Mouse (Mus musculus): ENCODE results near the gene Samd4b. TPM values are rescaled to one million over a fixed set of nuclear protein-coding genes. Genes with fewer than 3 reads are reported as not detected.

Samd4b gene
- polyA plus RNA-seq, 1 experiment from 2014 or later, result 40.7 TPM

DNA sequence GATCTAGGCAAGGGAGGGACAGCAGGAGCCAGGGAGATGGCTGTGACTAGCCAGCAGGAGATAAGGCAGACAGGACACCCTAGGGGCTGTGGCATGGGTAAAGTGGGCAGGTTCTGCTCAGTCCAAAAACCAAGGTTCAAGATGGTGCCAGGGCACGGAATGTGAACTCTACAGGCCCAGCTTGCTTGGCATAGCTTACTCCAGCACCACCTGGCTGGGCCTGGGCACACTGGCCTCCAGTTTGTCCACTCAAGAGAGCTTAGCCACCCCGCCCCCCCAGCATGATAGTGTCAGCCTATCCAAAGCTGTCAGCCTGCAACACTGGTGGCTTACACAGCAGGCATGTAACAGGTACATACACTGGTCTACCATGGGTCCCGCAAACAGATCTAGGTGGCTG is 24.7 kb downstream of the Samd4b start:
- Histone ChIP-seq H3K27me3 (ENCODE audit: control insufficient read depth, insufficient read depth, low read length) (no peaks in the 10 kb centered on the region), H3K4me3 (ENCODE audit: low read depth, low read length) (no peak overlapping the region), H3K9ac (ENCODE audit: low read length) (no peak overlapping the region), H3K4me1 (replicated peaks; ENCODE audit: control insufficient read depth, insufficient read depth, low read length) (0 out of 2 replicates have a peak, but pooled peaks cover 2% of the 10 kb centered on the region), H3K9me3 (ENCODE audit: control insufficient read depth, low read length) (no peaks in the 10 kb centered on the region), H3K4me2 (ENCODE audit: low read depth, low read length, severe bottlenecking) (no peak overlapping the region), H3K36me3 (ENCODE audit: control insufficient read depth, insufficient read depth, low read length) (no peaks in the 10 kb centered on the region; the same call in 1 of the 2 replicates), H3K27ac (ENCODE audit: low read depth, low read length) (no peak overlapping the region)
- WGBS, result 97% methylated on average over 3 of the region's 3 CpGs
- DNase-seq (ENCODE audit: low spot score), result no peak
- ATAC-seq (replicated peaks; ENCODE audit: low FRiP score), result no peak

DNA sequence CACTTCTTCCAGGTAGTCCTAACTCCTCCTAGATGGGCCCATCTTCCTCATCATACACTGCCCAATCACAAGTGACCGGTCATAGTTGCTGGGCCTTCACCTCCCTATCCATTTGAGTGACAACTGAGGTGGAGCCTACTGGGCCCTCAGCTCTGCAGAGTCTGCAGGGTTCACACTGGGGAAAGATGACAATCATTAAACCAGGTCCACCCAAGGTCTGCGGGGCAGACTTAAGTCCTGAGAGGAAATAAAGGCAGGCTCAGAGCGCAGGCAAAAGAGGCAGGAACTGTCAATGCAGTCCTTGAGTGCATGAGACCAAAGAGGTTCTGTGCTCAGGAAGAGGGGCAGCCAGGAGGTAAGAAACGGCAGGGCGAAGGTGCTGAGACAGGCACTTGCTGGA is 25.3 kb downstream of the Samd4b start:
- no peak for DNase-seq (ENCODE audit: low spot score)
- Histone ChIP-seq H3K4me2 (ENCODE audit: low read depth, low read length, severe bottlenecking) (no peak overlapping the region), H3K4me1 (replicated peaks; ENCODE audit: control insufficient read depth, insufficient read depth, low read length) (0 out of 2 replicates have a peak, but pooled peaks cover 2% of the 10 kb centered on the region), H3K36me3 (ENCODE audit: control insufficient read depth, insufficient read depth, low read length) (no peaks in the 10 kb centered on the region; the same call in 1 of the 2 replicates), H3K4me3 (ENCODE audit: low read depth, low read length) (no peak overlapping the region), H3K27ac (ENCODE audit: low read depth, low read length) (no peak overlapping the region), H3K9me3 (ENCODE audit: control insufficient read depth, low read length) (no peaks in the 10 kb centered on the region), H3K9ac (ENCODE audit: low read length) (no peak overlapping the region), H3K27me3 (ENCODE audit: control insufficient read depth, insufficient read depth, low read length) (no peaks in the 10 kb centered on the region)
- ATAC-seq (replicated peaks; ENCODE audit: low FRiP score), result no peak
- WGBS, result 86% methylated on average over 5 of the region's 5 CpGs

DNA sequence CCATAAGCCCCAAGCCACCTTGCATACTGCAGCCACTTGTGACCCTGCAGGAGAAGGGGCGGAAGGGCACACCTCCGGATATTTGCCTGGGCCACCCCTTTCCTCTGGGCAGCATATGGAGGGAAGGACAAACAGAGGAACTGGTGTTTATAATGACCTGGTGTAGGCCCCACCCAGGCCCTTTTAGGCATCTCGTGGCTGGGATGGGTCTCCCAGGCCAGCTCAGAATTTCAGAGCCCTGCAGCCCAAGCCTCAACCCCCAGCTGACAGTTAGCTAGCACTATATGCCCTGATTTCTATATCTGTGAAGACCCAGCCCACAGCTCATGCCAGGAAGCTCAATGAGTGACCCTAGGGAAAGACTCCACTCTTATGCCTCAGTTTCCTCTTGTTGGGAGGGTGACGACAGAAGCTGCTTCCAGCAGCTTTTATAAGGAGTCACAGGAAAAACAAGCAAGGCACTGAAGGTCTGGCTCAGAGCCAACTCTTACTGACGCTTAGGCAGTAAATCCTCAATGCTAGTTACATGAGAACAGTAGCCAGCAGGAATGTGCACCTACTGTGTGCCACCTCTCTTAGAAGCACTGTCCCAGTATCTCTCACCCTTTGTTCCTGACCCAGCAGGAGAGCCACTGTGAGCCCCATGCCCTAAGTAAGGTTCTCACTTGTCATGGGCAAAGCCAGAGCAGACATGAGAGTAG is 26.8 kb downstream of the Samd4b start:
- no peak for DNase-seq (ENCODE audit: low spot score)
- Histone ChIP-seq H3K4me3 (ENCODE audit: low read depth, low read length) (no peak overlapping the region), H3K4me1 (replicated peaks; ENCODE audit: control insufficient read depth, insufficient read depth, low read length) (no peaks in the 10 kb centered on the region), H3K27ac (ENCODE audit: low read depth, low read length) (no peak overlapping the region), H3K27me3 (ENCODE audit: control insufficient read depth, insufficient read depth, low read length) (no peaks in the 10 kb centered on the region), H3K9me3 (ENCODE audit: control insufficient read depth, low read length) (no peaks in the 10 kb centered on the region), H3K36me3 (ENCODE audit: control insufficient read depth, insufficient read depth, low read length) (peaks cover 2% of the 10 kb centered on the region; the same call in 1 of the 2 replicates), H3K4me2 (ENCODE audit: low read depth, low read length, severe bottlenecking) (no peak overlapping the region), H3K9ac (ENCODE audit: low read length) (no peak overlapping the region)
- 61% methylated on average over 5 of the region's 5 CpGs for WGBS
- no peak for ATAC-seq (replicated peaks; ENCODE audit: low FRiP score)

DNA sequence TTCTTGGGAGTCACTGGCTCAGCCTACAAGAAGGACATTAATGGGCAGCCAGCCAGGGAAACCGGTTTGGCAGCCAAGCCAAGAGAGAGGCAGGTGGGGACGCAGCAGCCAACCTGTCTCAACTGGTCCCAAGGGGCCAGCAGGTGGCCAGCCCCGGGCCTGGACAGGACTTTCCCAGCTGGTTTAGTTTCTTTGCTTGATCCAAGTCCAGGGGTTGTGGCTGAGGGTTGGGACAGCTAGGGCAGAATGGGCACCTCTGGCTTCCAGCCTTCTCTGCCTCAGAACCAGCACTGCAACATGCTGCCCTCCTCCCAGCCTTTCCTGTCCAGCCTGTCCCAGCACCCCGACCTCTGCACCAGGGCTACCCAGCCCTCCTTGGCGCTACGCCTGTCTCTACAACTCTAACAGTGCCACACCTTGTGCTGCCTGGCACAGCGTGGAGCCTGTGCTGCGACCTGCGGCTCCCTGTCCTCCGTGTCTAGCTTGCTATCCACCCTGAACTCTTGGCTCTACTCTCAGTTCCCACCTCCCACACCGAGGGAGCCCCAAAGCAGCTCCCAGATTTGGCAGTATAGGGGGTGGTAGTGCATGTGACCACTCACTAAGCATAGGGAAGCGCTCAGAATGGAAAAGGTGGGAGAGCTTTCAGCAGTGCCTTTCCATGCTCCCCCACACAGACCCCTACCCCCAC is 27.5 kb downstream of the Samd4b start:
- Histone ChIP-seq H3K4me2 (ENCODE audit: low read depth, low read length, severe bottlenecking) (no peak overlapping the region), H3K4me3 (ENCODE audit: low read depth, low read length) (no peak overlapping the region), H3K27me3 (ENCODE audit: control insufficient read depth, insufficient read depth, low read length) (no peaks in the 10 kb centered on the region), H3K36me3 (ENCODE audit: control insufficient read depth, insufficient read depth, low read length) (peaks cover 2% of the 10 kb centered on the region; the same call in 1 of the 2 replicates), H3K9me3 (ENCODE audit: control insufficient read depth, low read length) (no peaks in the 10 kb centered on the region), H3K9ac (ENCODE audit: low read length) (no peak overlapping the region), H3K27ac (ENCODE audit: low read depth, low read length) (no peak overlapping the region), H3K4me1 (replicated peaks; ENCODE audit: control insufficient read depth, insufficient read depth, low read length) (no peaks in the 10 kb centered on the region)
- no peak for DNase-seq (ENCODE audit: low spot score)
- no peak for ATAC-seq (replicated peaks; ENCODE audit: low FRiP score)
- WGBS, result 80% methylated on average over 12 of the region's 12 CpGs

DNA sequence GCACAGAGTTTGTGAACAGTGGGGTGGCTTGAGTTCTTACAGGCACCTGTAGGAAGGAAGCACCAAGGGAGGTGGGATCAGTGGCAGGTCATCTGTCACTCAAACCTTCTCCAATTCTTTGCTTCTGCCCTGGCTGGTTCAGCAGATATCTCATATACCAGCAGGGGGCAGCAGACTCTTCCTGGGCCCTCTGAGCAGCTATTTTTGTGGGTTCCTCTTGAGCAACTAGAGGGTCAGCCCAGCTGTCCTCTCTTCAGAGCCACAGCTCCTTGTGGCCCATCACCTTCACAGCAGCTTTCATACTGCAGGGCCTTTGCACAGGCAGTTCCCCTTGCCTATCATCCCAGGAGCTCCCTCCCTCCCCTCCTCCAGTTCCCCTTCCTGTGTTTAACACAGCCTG is 29.7 kb downstream of the Samd4b start:
- no peak for ATAC-seq (replicated peaks; ENCODE audit: low FRiP score)
- no peaks in the 10 kb centered on the region for H3K27me3 ChIP-seq (ENCODE audit: control insufficient read depth, insufficient read depth, low read length)
- no peak overlapping the region for H3K9ac ChIP-seq (ENCODE audit: low read length)
- no peak overlapping the region for H3K4me2 ChIP-seq (ENCODE audit: low read depth, low read length, severe bottlenecking)
- H3K9me3 ChIP-seq (ENCODE audit: control insufficient read depth, low read length), result no peaks in the 10 kb centered on the region
- no peak overlapping the region for H3K4me3 ChIP-seq (ENCODE audit: low read depth, low read length)
- peak; percentile 74 for DNase-seq (ENCODE audit: low spot score)
- peaks cover 4% of the 10 kb centered on the region; the same call in 1 of the 2 replicates for H3K36me3 ChIP-seq (ENCODE audit: control insufficient read depth, insufficient read depth, low read length)
- H3K4me1 ChIP-seq (replicated peaks; ENCODE audit: control insufficient read depth, insufficient read depth, low read length), result no peaks in the 10 kb centered on the region
- no peak overlapping the region for H3K27ac ChIP-seq (ENCODE audit: low read depth, low read length)

DNA sequence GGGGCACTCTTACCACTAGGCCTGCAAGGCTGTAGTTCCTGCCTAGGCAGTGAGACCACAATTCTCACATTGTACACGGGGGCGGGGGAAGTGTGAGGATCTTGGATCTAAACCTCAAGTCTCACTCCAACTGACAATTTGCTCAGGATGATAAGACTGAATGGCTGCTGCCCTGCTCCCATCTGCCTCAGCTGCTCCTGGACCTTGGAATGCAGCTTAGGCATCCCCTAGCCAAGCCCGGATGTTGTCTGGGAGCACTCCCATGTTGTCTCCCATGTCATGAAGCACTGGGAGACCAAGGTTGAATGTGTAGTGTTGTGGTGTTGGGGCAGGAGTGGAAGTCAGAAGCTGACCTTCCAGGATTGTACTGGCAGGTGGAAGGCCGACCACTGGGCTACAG is 30.4 kb downstream of the Samd4b start:
- Histone ChIP-seq H3K4me1 (replicated peaks; ENCODE audit: control insufficient read depth, insufficient read depth, low read length) (no peaks in the 10 kb centered on the region), H3K9me3 (ENCODE audit: control insufficient read depth, low read length) (no peaks in the 10 kb centered on the region), H3K4me3 (ENCODE audit: low read depth, low read length) (no peak overlapping the region), H3K36me3 (ENCODE audit: control insufficient read depth, insufficient read depth, low read length) (peaks cover 4% of the 10 kb centered on the region; the same call in 1 of the 2 replicates), H3K27ac (ENCODE audit: low read depth, low read length) (no peak overlapping the region), H3K4me2 (ENCODE audit: low read depth, low read length, severe bottlenecking) (no peak overlapping the region), H3K9ac (ENCODE audit: low read length) (no peak overlapping the region), H3K27me3 (ENCODE audit: control insufficient read depth, insufficient read depth, low read length) (no peaks in the 10 kb centered on the region)
- DNase-seq (ENCODE audit: low spot score) (no peak), ATAC-seq (replicated peaks; ENCODE audit: low FRiP score) (no peak)
- WGBS, result 89% methylated on average over 4 of the region's 4 CpGs

DNA sequence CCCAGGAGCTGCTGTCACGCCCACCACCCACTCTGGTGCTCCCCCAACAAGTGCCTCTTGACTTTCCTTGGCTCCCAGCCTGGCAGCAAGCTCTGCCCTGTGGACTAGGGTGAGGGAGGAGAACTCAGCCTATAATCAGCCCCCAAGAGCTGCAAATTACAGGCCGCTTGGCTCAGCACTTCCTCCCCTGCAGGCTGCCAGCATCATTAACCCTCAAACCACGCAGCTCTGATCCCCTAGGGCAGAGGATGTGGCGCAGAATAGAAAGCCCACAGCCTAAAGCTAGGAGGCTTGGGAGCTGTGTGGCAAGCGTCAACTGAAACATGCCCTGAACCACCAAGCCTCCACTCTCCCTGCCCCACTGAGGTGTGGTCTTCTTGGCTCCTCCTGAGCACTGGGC is 32.5 kb downstream of the Samd4b start:
- Histone ChIP-seq H3K27ac (ENCODE audit: low read depth, low read length) (no peak overlapping the region), H3K36me3 (ENCODE audit: control insufficient read depth, insufficient read depth, low read length) (peaks cover 4% of the 10 kb centered on the region; the same call in 1 of the 2 replicates), H3K9ac (ENCODE audit: low read length) (no peak overlapping the region), H3K27me3 (ENCODE audit: control insufficient read depth, insufficient read depth, low read length) (no peaks in the 10 kb centered on the region), H3K4me3 (ENCODE audit: low read depth, low read length) (no peak overlapping the region), H3K4me2 (ENCODE audit: low read depth, low read length, severe bottlenecking) (no peak overlapping the region), H3K9me3 (ENCODE audit: control insufficient read depth, low read length) (no peaks in the 10 kb centered on the region), H3K4me1 (replicated peaks; ENCODE audit: control insufficient read depth, insufficient read depth, low read length) (no peaks in the 10 kb centered on the region)
- no peak for DNase-seq (ENCODE audit: low spot score)
- WGBS, result 84% methylated on average over 5 of the region's 5 CpGs
- ATAC-seq (replicated peaks; ENCODE audit: low FRiP score), result no peak

DNA sequence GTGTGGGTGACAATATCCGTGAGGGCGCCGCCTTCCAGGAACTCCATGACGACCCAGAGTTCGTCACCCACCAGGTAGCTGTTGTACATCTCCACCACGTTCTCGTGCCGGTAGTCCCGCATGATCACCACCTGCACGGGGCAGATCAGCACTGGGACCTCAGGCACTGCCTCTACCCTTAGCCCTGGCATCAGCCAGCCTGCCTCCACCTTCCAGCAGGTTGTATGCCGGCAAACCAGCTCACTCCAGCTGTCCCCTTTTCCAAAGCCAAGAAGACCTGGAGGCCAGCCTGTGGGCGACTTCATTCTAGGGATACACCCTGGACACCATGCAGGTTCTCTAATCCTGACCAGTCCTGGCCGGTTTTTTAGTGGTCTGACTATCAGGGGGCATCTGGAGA is 35.0 kb downstream of the Samd4b start:
- Histone ChIP-seq H3K4me3 (ENCODE audit: low read depth, low read length) (no peak overlapping the region), H3K36me3 (ENCODE audit: control insufficient read depth, insufficient read depth, low read length) (peaks cover 7% of the 10 kb centered on the region; the same call in 1 of the 2 replicates), H3K4me1 (replicated peaks; ENCODE audit: control insufficient read depth, insufficient read depth, low read length) (no peaks in the 10 kb centered on the region), H3K4me2 (ENCODE audit: low read depth, low read length, severe bottlenecking) (no peak overlapping the region), H3K27ac (ENCODE audit: low read depth, low read length) (no peak overlapping the region), H3K9me3 (ENCODE audit: control insufficient read depth, low read length) (no peaks in the 10 kb centered on the region), H3K9ac (ENCODE audit: low read length) (no peak overlapping the region), H3K27me3 (ENCODE audit: control insufficient read depth, insufficient read depth, low read length) (no peaks in the 10 kb centered on the region)
- ATAC-seq (replicated peaks; ENCODE audit: low FRiP score) (no peak), DNase-seq (ENCODE audit: low spot score) (no peak)
- 94% methylated on average over 13 of the region's 13 CpGs for WGBS

Measured in forebrain, embryonic 11.5 days (tissue).